Mouse (Mus musculus): Measurements from ENCODE around the gene Pramef12. TPM values are rescaled to one million over a fixed set of nuclear protein-coding genes. Genes with fewer than 3 reads are reported as not detected.

Gene Pramef12
- polyA plus RNA-seq (2016; fragmentation: Nextera tagmentation; extraction: Ambion mirVana): not detected in 2 replicates

DNA sequence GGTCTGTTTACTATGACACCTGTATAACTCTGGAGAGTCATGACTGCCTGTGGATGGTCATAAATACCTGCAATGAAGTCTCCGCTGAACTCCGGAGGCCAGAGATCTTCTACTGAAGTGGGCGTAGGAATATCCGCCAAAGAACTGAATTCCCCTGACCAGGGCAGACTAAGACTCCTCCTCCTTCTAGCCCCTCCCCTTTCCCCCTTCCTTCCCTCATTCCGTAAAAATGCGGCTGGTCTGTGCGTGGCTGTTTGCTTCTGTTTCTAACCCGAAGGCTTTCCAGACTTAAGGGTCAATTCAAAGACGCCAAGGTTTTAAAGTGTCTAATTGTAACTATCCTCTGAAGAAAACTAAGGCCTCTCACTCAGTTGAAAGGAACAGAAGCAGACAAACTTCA, at the start of gene Pramef12:
Pramef12 (minus strand) TSS at position 175 of the 400 bp plus-strand sequence.
- Histone ChIP-seq H3K27ac (no peak within 1 kb of the TSS), H3K27me3 (ENCODE audit: insufficient read depth, poor library complexity, severe bottlenecking) (no peaks in the 10 kb centered on the region), H3K4me1 (replicated peaks) (peaks cover 7% of the 10 kb centered on the region), H3K36me3 (no peaks in the 10 kb centered on the region), H3K4me3 (no peak within 1 kb of the TSS), H3K9me3 (0 out of 2 replicates have a peak, but pooled peaks cover 8% of the 10 kb centered on the region)
- WGBS: 86% methylated on average over 9 of the region's 9 CpGs
- DNase-seq (ENCODE audit: low spot score): no peak

DNA sequence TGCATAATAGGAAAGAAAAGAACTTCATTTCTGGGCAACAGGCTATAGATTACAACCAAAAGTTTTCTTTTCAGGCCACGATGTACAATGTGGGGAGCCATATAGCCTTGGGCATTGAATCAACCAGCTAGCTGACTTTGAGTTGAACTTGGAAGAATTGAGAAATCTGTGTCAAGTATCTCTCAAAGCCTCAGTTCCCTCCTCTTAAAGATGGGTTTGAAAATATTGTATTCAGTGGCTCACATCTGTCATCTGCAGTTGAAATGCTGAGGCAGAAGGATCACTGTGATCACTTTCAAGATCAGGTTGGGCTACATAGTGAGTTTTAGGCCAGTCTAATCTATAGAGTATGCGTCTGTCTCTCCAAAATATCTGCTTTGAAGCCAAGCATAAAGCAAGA, 45.0 kb upstream of the Pramef12 start, which contains the start of gene Gm9944:
Gm9944 (minus strand) TSS at position 101 of the 400 bp plus-strand sequence.
- WGBS: 84% methylated on average over 2 of the region's 2 CpGs
- H3K4me3 ChIP-seq: no peak within 1 kb of the TSS
- peaks cover 24% of the 10 kb centered on the region for H3K9me3 ChIP-seq
- H3K36me3 ChIP-seq: no peaks in the 10 kb centered on the region
- DNase-seq (ENCODE audit: low spot score): no peak
- no peaks in the 10 kb centered on the region for H3K4me1 ChIP-seq (replicated peaks)
- H3K27me3 ChIP-seq (ENCODE audit: insufficient read depth, poor library complexity, severe bottlenecking): no peaks in the 10 kb centered on the region
- no peak within 1 kb of the TSS for H3K27ac ChIP-seq

- 89% methylated on average over 2 of the region's 2 CpGs for WGBS
- H3K27ac ChIP-seq: no peak overlapping the region
- no peaks in the 10 kb centered on the region for H3K36me3 ChIP-seq
- no peaks in the 10 kb centered on the region for H3K27me3 ChIP-seq (ENCODE audit: insufficient read depth, poor library complexity, severe bottlenecking)
- no peak for DNase-seq (ENCODE audit: low spot score)
- H3K4me1 ChIP-seq (replicated peaks): no peaks in the 10 kb centered on the region
- H3K9me3 ChIP-seq: 0 out of 2 replicates have a peak, but pooled peaks cover 2% of the 10 kb centered on the region
- H3K4me3 ChIP-seq: no peak overlapping the region
These were observed 40.3 kb upstream of the Pramef12 start for GRCm38 (mm10) chr4:144448546-144448945.

DNA sequence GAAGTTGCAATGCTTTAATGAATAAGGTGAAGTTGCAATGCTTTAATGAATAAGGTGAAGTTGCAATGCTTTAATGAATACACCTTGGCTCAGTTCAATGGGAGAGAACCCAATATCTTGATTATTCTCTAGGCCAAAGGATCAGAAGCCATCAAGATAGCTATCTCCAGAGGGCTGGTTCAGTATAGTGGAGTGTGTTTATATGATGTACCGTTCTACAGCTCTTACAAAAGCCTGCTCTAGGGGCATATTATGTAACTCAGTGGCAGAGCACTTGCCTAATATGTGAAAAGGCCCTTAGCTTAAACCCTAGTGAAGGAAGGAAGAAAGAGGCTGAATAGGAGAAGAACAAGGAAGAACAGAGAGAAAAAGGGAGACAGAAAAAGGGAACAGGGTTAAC, 33.3 kb upstream of the Pramef12 start:
- Histone ChIP-seq H3K9me3 (peaks cover 10% of the 10 kb centered on the region; the same call in 1 of the 2 replicates), H3K27me3 (ENCODE audit: insufficient read depth, poor library complexity, severe bottlenecking) (no peaks in the 10 kb centered on the region), H3K36me3 (no peaks in the 10 kb centered on the region), H3K27ac (no peak overlapping the region), H3K4me1 (replicated peaks) (no peaks in the 10 kb centered on the region), H3K4me3 (no peak overlapping the region)
- no peak for DNase-seq (ENCODE audit: low spot score)
- WGBS: 92% methylated on average over 1 of the region's 1 CpGs

DNA sequence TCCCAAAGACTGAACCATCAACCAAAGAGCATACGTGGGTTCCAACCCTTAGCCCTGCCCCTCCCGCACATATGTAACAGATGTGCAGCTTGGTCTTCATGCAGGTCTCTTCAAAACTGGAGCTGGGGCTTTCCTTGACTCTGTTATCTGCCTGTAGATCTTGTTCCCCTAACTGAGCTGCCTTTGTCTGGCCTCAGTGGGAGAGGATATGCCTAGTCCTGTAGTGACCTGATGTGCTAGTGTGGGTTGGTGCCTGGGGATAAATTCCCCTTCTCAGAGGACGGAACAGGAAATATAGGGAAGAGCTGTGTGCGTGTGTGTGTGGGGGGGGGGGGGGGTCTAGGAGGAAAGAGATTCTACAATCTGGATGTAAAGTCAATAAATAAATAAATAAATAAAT, 32.8 kb upstream of the Pramef12 start:
- no peaks in the 10 kb centered on the region for H3K36me3 ChIP-seq
- H3K4me3 ChIP-seq: no peak overlapping the region
- WGBS: 87% methylated on average over 4 of the region's 4 CpGs
- H3K27ac ChIP-seq: no peak overlapping the region
- no peaks in the 10 kb centered on the region for H3K4me1 ChIP-seq (replicated peaks)
- H3K9me3 ChIP-seq: peaks cover 10% of the 10 kb centered on the region; the same call in 1 of the 2 replicates
- H3K27me3 ChIP-seq (ENCODE audit: insufficient read depth, poor library complexity, severe bottlenecking): no peaks in the 10 kb centered on the region
- DNase-seq (ENCODE audit: low spot score): no peak

- DNase-seq (ENCODE audit: low spot score): no peak
- no peaks in the 10 kb centered on the region for H3K4me1 ChIP-seq (replicated peaks)
These were observed 30.4 kb upstream of the Pramef12 start, which contains the start of gene 1700012P22Rik for GRCm38 (mm10) chr4:144438672-144439071. 1700012P22Rik (minus strand) TSS chr4:144438772.

DNA sequence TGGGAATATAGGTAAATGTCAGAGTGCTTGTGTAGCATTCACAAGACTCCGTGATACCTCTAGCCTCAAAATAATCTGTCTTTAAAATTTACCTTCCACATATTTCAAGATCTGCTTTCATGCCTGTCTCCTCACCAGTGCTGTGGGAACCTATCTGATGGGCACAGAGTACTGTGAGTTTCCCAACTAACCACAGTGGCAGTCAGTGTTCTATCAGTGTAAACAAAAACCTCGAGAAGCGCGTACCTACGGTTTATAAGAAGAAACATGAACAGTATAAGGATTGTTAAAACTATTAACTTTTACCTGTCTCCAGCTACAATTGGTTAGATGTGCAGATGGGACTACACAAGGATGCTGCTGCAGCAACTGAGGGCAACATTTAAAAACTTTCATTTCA, 25.0 kb upstream of the Pramef12 start:
- WGBS: 91% methylated on average over 5 of the region's 5 CpGs
- 0 out of 2 replicates have a peak, but pooled peaks cover 4% of the 10 kb centered on the region for H3K9me3 ChIP-seq
- no peak for DNase-seq (ENCODE audit: low spot score)
- H3K27ac ChIP-seq: no peak overlapping the region
- H3K4me3 ChIP-seq: no peak overlapping the region
- H3K4me1 ChIP-seq (replicated peaks): no peaks in the 10 kb centered on the region
- H3K27me3 ChIP-seq (ENCODE audit: insufficient read depth, poor library complexity, severe bottlenecking): no peaks in the 10 kb centered on the region
- H3K36me3 ChIP-seq: no peaks in the 10 kb centered on the region

More at GRCm38 (mm10) chr4:144438672-144439071, 30.4 kb upstream of the Pramef12 start, which contains the start of gene 1700012P22Rik:
- H3K27me3 ChIP-seq (ENCODE audit: insufficient read depth, poor library complexity, severe bottlenecking): no peaks in the 10 kb centered on the region
- H3K4me3 ChIP-seq: no peak within 1 kb of the TSS
- peaks cover 10% of the 10 kb centered on the region; the same call in 1 of the 2 replicates for H3K9me3 ChIP-seq
- H3K36me3 ChIP-seq: no peaks in the 10 kb centered on the region
- H3K27ac ChIP-seq: no peak within 1 kb of the TSS

DNA sequence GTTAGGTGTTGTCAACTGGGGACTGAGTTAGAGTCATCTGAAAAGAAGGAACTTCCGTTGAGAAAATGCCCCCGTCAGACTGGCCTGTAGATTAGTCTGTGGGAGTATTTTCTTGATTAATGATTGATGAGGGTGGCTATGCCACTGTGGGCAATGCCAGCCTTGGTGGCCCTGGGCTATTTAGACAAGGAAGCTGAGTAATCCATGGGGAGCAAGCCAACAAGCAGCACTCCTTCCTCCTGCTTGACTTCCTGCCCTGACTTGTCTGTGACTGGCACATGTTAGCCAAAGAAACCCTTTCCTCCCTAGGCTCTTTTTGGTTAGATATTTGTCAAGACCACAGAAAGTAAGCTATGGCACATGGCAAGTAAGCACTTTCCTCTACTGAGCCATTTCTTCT, 22.5 kb upstream of the Pramef12 start:
- no peaks in the 10 kb centered on the region for H3K4me1 ChIP-seq (replicated peaks)
- H3K4me3 ChIP-seq: no peak overlapping the region
- DNase-seq (ENCODE audit: low spot score): no peak
- no peaks in the 10 kb centered on the region for H3K27me3 ChIP-seq (ENCODE audit: insufficient read depth, poor library complexity, severe bottlenecking)
- H3K9me3 ChIP-seq: 0 out of 2 replicates have a peak, but pooled peaks cover 4% of the 10 kb centered on the region
- H3K36me3 ChIP-seq: no peaks in the 10 kb centered on the region
- no peak overlapping the region for H3K27ac ChIP-seq
- WGBS: 91% methylated on average over 2 of the region's 2 CpGs

- no peaks in the 10 kb centered on the region for H3K4me1 ChIP-seq (replicated peaks)
These were observed 20.6 kb upstream of the Pramef12 start for GRCm38 (mm10) chr4:144428868-144429267.

GRCm38 (mm10) chr4:144424590-144424989, 16.3 kb upstream of the Pramef12 start:
- no peak for DNase-seq (ENCODE audit: low spot score)
- Histone ChIP-seq H3K4me1 (replicated peaks) (no peaks in the 10 kb centered on the region), H3K27ac (no peak overlapping the region), H3K36me3 (no peaks in the 10 kb centered on the region), H3K4me3 (no peak overlapping the region), H3K9me3 (peaks cover 4% of the 10 kb centered on the region; the same call in 1 of the 2 replicates), H3K27me3 (ENCODE audit: insufficient read depth, poor library complexity, severe bottlenecking) (no peaks in the 10 kb centered on the region)
- 80% methylated on average over 5 of the region's 5 CpGs for WGBS

More at GRCm38 (mm10) chr4:144428868-144429267, 20.6 kb upstream of the Pramef12 start:
- Histone ChIP-seq H3K9me3 (0 out of 2 replicates have a peak, but pooled peaks cover 4% of the 10 kb centered on the region), H3K4me3 (no peak overlapping the region), H3K36me3 (no peaks in the 10 kb centered on the region), H3K27me3 (ENCODE audit: insufficient read depth, poor library complexity, severe bottlenecking) (no peaks in the 10 kb centered on the region), H3K27ac (no peak overlapping the region)
- 22% methylated on average over 3 of the region's 3 CpGs for WGBS
- no peak for DNase-seq (ENCODE audit: low spot score)

- peaks cover 16% of the 10 kb centered on the region for H3K9me3 ChIP-seq
- H3K4me1 ChIP-seq (replicated peaks): no peaks in the 10 kb centered on the region
- no peaks in the 10 kb centered on the region for H3K27me3 ChIP-seq (ENCODE audit: insufficient read depth, poor library complexity, severe bottlenecking)
- no peak overlapping the region for H3K4me3 ChIP-seq
- no peak overlapping the region for H3K27ac ChIP-seq
- H3K36me3 ChIP-seq: no peaks in the 10 kb centered on the region
- DNase-seq (ENCODE audit: low spot score): no peak
These were observed 12.4 kb upstream of the Pramef12 start for GRCm38 (mm10) chr4:144420644-144421043.

DNA sequence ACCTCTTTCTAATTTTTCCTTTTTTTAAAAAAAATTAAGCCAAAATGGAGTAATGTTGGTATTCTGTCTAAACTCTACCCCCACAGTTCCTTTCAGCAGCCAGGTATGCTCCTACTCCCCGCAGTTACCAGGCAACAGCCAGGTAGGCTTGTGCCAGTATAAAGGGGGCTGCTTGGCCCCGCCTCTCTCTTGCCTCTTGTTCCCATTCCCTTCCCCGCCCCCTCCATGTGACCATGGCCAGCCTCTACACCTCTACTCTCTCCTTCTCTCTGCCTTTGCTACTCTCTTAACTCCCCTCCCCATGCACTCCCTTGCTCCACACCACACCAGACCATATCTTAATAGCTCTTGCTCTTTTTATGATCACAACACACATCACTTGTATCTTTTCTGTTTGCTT, 2.0 kb downstream of the Pramef12 start:
- 59% methylated on average over 3 of the region's 3 CpGs for WGBS

GRCm38 (mm10) chr4:144404456-144405086, 3.7 kb downstream of the Pramef12 start:
- Histone ChIP-seq H3K4me3 (peak overlapping the region; percentile 43), H3K27ac (peak overlapping the region; percentile 59; the same call in 1 of the 2 replicates), H3K4me1 (replicated peaks) (peaks cover 7% of the 10 kb centered on the region), H3K9me3 (0 out of 2 replicates have a peak, but pooled peaks cover 7% of the 10 kb centered on the region), H3K27me3 (ENCODE audit: insufficient read depth, poor library complexity, severe bottlenecking) (no peaks in the 10 kb centered on the region), H3K36me3 (no peaks in the 10 kb centered on the region)
- DNase-seq (ENCODE audit: low spot score): peak; percentile 46
- 12% methylated on average over 17 of the region's 17 CpGs for WGBS

More for the DNA sequence above, 2.0 kb downstream of the Pramef12 start:
- H3K4me1 ChIP-seq (replicated peaks): peaks cover 7% of the 10 kb centered on the region
- no peak for DNase-seq (ENCODE audit: low spot score)
- H3K27me3 ChIP-seq (ENCODE audit: insufficient read depth, poor library complexity, severe bottlenecking): no peaks in the 10 kb centered on the region
- no peak overlapping the region for H3K4me3 ChIP-seq
- no peaks in the 10 kb centered on the region for H3K36me3 ChIP-seq
- H3K9me3 ChIP-seq: 0 out of 2 replicates have a peak, but pooled peaks cover 8% of the 10 kb centered on the region
- no peak overlapping the region for H3K27ac ChIP-seq

All from hindbrain, embryonic 10.5 days (tissue).